Mouse (Mus musculus): Measurements from ENCODE around the gene Rnf145. TPM values are rescaled to one million over a fixed set of nuclear protein-coding genes. Genes with fewer than 3 reads are reported as not detected.

The Rnf145 gene
- polyA plus RNA-seq, 1 experiment from 2014 or later: 50.5 TPM

GRCm38 (mm10) chr11:44504146-44504545 is 14.6 kb upstream of the Rnf145 start:
- Histone ChIP-seq H3K27ac (ENCODE audit: low read length) (no peak overlapping the region), H3K9me3 (replicated peaks; ENCODE audit: control insufficient read depth, low read length) (no peaks in the 10 kb centered on the region), H3K9ac (ENCODE audit: low read length) (no peak overlapping the region), H3K4me3 (ENCODE audit: low read length) (no peak overlapping the region), H3K36me3 (ENCODE audit: control insufficient read depth, insufficient read depth) (no peaks in the 10 kb centered on the region), H3K4me1 (ENCODE audit: control insufficient read depth, insufficient read depth, low read length) (peaks cover 5% of the 10 kb centered on the region; the same call in 1 of the 2 replicates), H3K4me2 (ENCODE audit: low read depth, low read length) (no peak overlapping the region), H3K27me3 (ENCODE audit: control insufficient read depth, insufficient read depth, low read length) (no peaks in the 10 kb centered on the region)
- no peak for ATAC-seq (replicated peaks; ENCODE audit: extremely low read depth, insufficient read depth, low FRiP score)
- WGBS: 80% methylated on average over 7 of the region's 7 CpGs

DNA sequence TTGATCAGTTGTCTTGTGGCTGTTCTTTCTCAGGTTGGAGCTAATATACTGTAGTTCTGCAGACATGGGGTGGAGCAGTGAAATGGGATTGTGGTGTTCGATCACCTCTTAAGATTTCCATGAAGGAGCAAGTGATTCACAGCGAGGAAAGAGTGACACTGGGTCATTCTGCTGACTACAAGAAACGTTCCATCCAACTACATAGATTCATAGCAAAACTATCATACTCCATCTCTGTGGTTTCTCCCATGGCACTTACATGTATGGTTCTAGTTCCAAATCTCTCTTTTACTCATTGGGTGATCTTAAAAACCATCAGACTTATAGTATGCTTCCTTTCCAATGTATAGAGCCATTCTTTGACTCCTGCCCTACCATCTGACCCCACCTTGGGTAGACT is 14.0 kb upstream of the Rnf145 start:
- Histone ChIP-seq H3K9me3 (replicated peaks; ENCODE audit: control insufficient read depth, low read length) (no peaks in the 10 kb centered on the region), H3K9ac (ENCODE audit: low read length) (no peak overlapping the region), H3K4me1 (ENCODE audit: control insufficient read depth, insufficient read depth, low read length) (peaks cover 6% of the 10 kb centered on the region; the same call in 1 of the 2 replicates), H3K4me3 (ENCODE audit: low read length) (no peak overlapping the region), H3K27me3 (ENCODE audit: control insufficient read depth, insufficient read depth, low read length) (no peaks in the 10 kb centered on the region), H3K4me2 (ENCODE audit: low read depth, low read length) (no peak overlapping the region), H3K27ac (ENCODE audit: low read length) (no peak overlapping the region), H3K36me3 (ENCODE audit: control insufficient read depth, insufficient read depth) (no peaks in the 10 kb centered on the region)
- 87% methylated on average over 3 of the region's 3 CpGs for WGBS
- ATAC-seq (replicated peaks; ENCODE audit: extremely low read depth, insufficient read depth, low FRiP score): no peak

GRCm38 (mm10) chr11:44508876-44509275 is 9.9 kb upstream of the Rnf145 start:
- H3K4me2 ChIP-seq (ENCODE audit: low read depth, low read length): no peak overlapping the region
- H3K27me3 ChIP-seq (ENCODE audit: control insufficient read depth, insufficient read depth, low read length): no peaks in the 10 kb centered on the region
- no peak for ATAC-seq (replicated peaks; ENCODE audit: extremely low read depth, insufficient read depth, low FRiP score)
- H3K36me3 ChIP-seq (ENCODE audit: control insufficient read depth, insufficient read depth): no peaks in the 10 kb centered on the region
- H3K27ac ChIP-seq (ENCODE audit: low read length): no peak overlapping the region
- peaks cover 9% of the 10 kb centered on the region; the same call in 1 of the 2 replicates for H3K4me1 ChIP-seq (ENCODE audit: control insufficient read depth, insufficient read depth, low read length)
- no peak overlapping the region for H3K4me3 ChIP-seq (ENCODE audit: low read length)
- WGBS: 38% methylated on average over 4 of the region's 4 CpGs
- H3K9ac ChIP-seq (ENCODE audit: low read length): no peak overlapping the region
- H3K9me3 ChIP-seq (replicated peaks; ENCODE audit: control insufficient read depth, low read length): no peaks in the 10 kb centered on the region

DNA sequence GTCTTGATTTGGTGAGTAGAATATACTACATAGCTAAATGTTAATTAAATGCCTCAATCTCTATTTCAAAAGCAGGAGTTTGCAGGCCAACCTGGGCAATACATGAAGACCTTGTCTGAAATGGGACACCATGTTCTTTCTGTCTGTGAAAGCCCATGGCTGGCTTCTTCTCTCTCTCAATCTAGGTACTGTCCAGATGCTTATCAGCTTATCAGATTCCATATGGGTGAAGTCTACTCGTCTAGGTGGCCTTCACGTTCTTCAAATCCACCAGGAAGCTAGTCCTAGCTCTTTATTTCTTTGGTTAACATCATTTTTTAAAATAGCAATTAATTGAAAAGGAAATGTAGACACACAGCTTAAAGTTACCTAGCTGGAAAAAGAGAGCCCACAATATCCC is 8.9 kb upstream of the Rnf145 start:
- no peaks in the 10 kb centered on the region for H3K36me3 ChIP-seq (ENCODE audit: control insufficient read depth, insufficient read depth)
- H3K27ac ChIP-seq (ENCODE audit: low read length): no peak overlapping the region
- H3K4me3 ChIP-seq (ENCODE audit: low read length): no peak overlapping the region
- 79% methylated on average over 2 of the region's 2 CpGs for WGBS
- no peaks in the 10 kb centered on the region for H3K27me3 ChIP-seq (ENCODE audit: control insufficient read depth, insufficient read depth, low read length)
- no peak overlapping the region for H3K4me2 ChIP-seq (ENCODE audit: low read depth, low read length)
- ATAC-seq (replicated peaks; ENCODE audit: extremely low read depth, insufficient read depth, low FRiP score): no peak
- peaks cover 9% of the 10 kb centered on the region; the same call in 1 of the 2 replicates for H3K4me1 ChIP-seq (ENCODE audit: control insufficient read depth, insufficient read depth, low read length)
- no peaks in the 10 kb centered on the region for H3K9me3 ChIP-seq (replicated peaks; ENCODE audit: control insufficient read depth, low read length)
- no peak overlapping the region for H3K9ac ChIP-seq (ENCODE audit: low read length)

DNA sequence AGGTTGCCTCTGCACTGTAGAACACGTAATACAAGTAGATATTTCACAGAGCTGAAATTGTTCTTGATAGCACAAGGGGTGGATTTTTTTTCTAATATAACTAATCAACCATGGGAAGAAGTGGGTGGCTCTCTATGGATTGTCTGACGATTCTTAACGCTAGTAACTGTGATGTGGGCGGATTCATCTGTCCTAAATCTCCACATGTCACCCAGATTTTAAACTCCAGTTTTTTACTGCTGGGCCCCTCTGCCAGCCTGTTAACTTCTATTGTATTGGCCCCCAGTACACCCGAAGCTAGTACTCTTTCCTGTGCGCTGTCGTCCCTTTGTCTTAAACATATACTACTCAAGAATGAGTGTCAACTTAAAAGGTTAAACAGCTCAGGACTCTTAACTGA is 8.4 kb upstream of the Rnf145 start:
- peaks cover 9% of the 10 kb centered on the region; the same call in 1 of the 2 replicates for H3K4me1 ChIP-seq (ENCODE audit: control insufficient read depth, insufficient read depth, low read length)
- H3K4me3 ChIP-seq (ENCODE audit: low read length): no peak overlapping the region
- H3K27me3 ChIP-seq (ENCODE audit: control insufficient read depth, insufficient read depth, low read length): no peaks in the 10 kb centered on the region
- no peak for ATAC-seq (replicated peaks; ENCODE audit: extremely low read depth, insufficient read depth, low FRiP score)
- H3K27ac ChIP-seq (ENCODE audit: low read length): no peak overlapping the region
- H3K36me3 ChIP-seq (ENCODE audit: control insufficient read depth, insufficient read depth): no peaks in the 10 kb centered on the region
- no peak overlapping the region for H3K9ac ChIP-seq (ENCODE audit: low read length)
- WGBS: 86% methylated on average over 7 of the region's 7 CpGs
- H3K9me3 ChIP-seq (replicated peaks; ENCODE audit: control insufficient read depth, low read length): no peaks in the 10 kb centered on the region
- H3K4me2 ChIP-seq (ENCODE audit: low read depth, low read length): no peak overlapping the region

GRCm38 (mm10) chr11:44512044-44513025 is 6.4 kb upstream of the Rnf145 start:
- Histone ChIP-seq H3K4me1 (ENCODE audit: control insufficient read depth, insufficient read depth, low read length) (peaks cover 9% of the 10 kb centered on the region; the same call in 1 of the 2 replicates), H3K9ac (ENCODE audit: low read length) (no peak overlapping the region), H3K4me3 (ENCODE audit: low read length) (no peak overlapping the region), H3K27ac (ENCODE audit: low read length) (no peak overlapping the region), H3K9me3 (replicated peaks; ENCODE audit: control insufficient read depth, low read length) (no peaks in the 10 kb centered on the region), H3K27me3 (ENCODE audit: control insufficient read depth, insufficient read depth, low read length) (no peaks in the 10 kb centered on the region), H3K4me2 (ENCODE audit: low read depth, low read length) (no peak overlapping the region), H3K36me3 (ENCODE audit: control insufficient read depth, insufficient read depth) (no peaks in the 10 kb centered on the region)
- ATAC-seq (replicated peaks; ENCODE audit: extremely low read depth, insufficient read depth, low FRiP score): peak; percentile 37; the same call in 1 of the 2 replicates
- WGBS: 60% methylated on average over 14 of the region's 14 CpGs

GRCm38 (mm10) chr11:44513026-44513422 is 5.7 kb upstream of the Rnf145 start:
- Histone ChIP-seq H3K4me2 (ENCODE audit: low read depth, low read length) (no peak overlapping the region), H3K4me1 (ENCODE audit: control insufficient read depth, insufficient read depth, low read length) (peaks cover 9% of the 10 kb centered on the region; the same call in 1 of the 2 replicates), H3K9me3 (replicated peaks; ENCODE audit: control insufficient read depth, low read length) (no peaks in the 10 kb centered on the region), H3K36me3 (ENCODE audit: control insufficient read depth, insufficient read depth) (no peaks in the 10 kb centered on the region), H3K4me3 (ENCODE audit: low read length) (no peak overlapping the region), H3K27ac (ENCODE audit: low read length) (no peak overlapping the region), H3K27me3 (ENCODE audit: control insufficient read depth, insufficient read depth, low read length) (no peaks in the 10 kb centered on the region), H3K9ac (ENCODE audit: low read length) (no peak overlapping the region)
- ATAC-seq (replicated peaks; ENCODE audit: extremely low read depth, insufficient read depth, low FRiP score): no peak
- WGBS: 61% methylated on average over 2 of the region's 2 CpGs

- Histone ChIP-seq H3K27ac (ENCODE audit: low read length) (no peak overlapping the region), H3K4me3 (ENCODE audit: low read length) (no peak overlapping the region), H3K4me2 (ENCODE audit: low read depth, low read length) (no peak overlapping the region), H3K36me3 (ENCODE audit: control insufficient read depth, insufficient read depth) (no peaks in the 10 kb centered on the region), H3K4me1 (ENCODE audit: control insufficient read depth, insufficient read depth, low read length) (peaks cover 3% of the 10 kb centered on the region; the same call in 1 of the 2 replicates), H3K9ac (ENCODE audit: low read length) (no peak overlapping the region), H3K27me3 (ENCODE audit: control insufficient read depth, insufficient read depth, low read length) (no peaks in the 10 kb centered on the region), H3K9me3 (replicated peaks; ENCODE audit: control insufficient read depth, low read length) (no peaks in the 10 kb centered on the region)
- WGBS: 52% methylated on average over 2 of the region's 2 CpGs
- no peak for ATAC-seq (replicated peaks; ENCODE audit: extremely low read depth, insufficient read depth, low FRiP score)
Observed at GRCm38 (mm10) chr11:44514666-44515065, 4.1 kb upstream of the Rnf145 start.

DNA sequence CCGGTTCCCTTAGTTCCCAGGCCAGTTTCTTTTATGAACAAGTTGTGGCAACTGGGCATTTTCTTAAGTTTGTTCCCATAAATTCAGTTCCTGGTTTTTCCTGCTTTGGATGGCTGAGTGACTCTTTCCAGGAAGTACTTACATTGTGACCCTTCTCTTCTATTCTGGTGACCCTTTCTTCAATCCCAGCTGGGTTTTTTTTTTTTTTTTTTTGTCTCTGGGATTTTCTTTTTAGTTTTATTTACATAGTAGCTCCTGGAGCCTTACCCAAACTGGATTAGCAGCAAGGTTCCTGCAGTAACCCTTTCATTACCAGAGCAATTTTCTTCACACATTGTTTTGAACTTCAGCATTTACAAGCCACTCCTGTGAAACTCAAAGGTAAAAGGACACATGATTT is 2.4 kb upstream of the Rnf145 start:
- no peak overlapping the region for H3K27ac ChIP-seq (ENCODE audit: low read length)
- no peaks in the 10 kb centered on the region for H3K27me3 ChIP-seq (ENCODE audit: control insufficient read depth, insufficient read depth, low read length)
- ATAC-seq (replicated peaks; ENCODE audit: extremely low read depth, insufficient read depth, low FRiP score): no peak
- WGBS: 31% methylated on average over 1 of the region's 1 CpGs
- H3K9ac ChIP-seq (ENCODE audit: low read length): no peak overlapping the region
- no peak overlapping the region for H3K4me3 ChIP-seq (ENCODE audit: low read length)
- no peaks in the 10 kb centered on the region for H3K9me3 ChIP-seq (replicated peaks; ENCODE audit: control insufficient read depth, low read length)
- no peak overlapping the region for H3K4me2 ChIP-seq (ENCODE audit: low read depth, low read length)
- H3K36me3 ChIP-seq (ENCODE audit: control insufficient read depth, insufficient read depth): no peaks in the 10 kb centered on the region
- H3K4me1 ChIP-seq (ENCODE audit: control insufficient read depth, insufficient read depth, low read length): peaks cover 7% of the 10 kb centered on the region
